ENCODE assay signal across 16 mouse cellular contexts in the genomic region with DNA sequence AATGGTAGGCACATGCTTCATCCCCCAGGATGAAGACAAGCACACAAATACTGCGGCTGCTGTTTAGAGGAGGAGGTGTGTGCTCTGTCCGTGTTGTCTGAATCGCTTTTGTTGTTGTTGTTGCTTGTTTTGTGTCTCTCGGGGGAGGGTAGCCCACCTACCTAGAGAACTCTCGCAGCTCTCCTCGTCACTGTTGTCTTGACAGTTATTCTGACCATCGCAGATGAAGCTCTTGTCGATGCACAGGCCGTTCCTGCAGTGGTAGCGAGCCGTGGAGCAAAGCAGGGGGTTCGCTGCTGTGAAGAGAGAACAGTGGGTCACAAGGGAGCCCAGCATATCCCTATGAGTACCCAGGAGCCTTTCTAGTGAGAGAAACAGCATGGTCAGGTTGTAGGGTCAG.
DNase-seq lines count a peak whose midpoint lies in the region; ATAC-seq and TF ChIP-seq lines count a peak whose summit lies in the region.
"Had no signal": no experiment of that assay in that cellular context is flagged by ENCODE, and none has a peak within 500 bp of the region (broad histone marks: within the 10 kb centered on the region; RNA-seq: fewer than 3 reads in every experiment).

No protein-coding gene starts in this region.

- WGBS in cerebellum, adult 2 months = 80% methylated on average over 12 of the region's 12 CpGs
- 86% methylated on average over 12 of the region's 12 CpGs for WGBS in intestine, embryonic 14.5 days
- WGBS in intestine, embryonic 15.5 days = 86% methylated on average over 12 of the region's 12 CpGs
- WGBS in spleen, adult 2 months = 56% methylated on average over 12 of the region's 12 CpGs
- 54% methylated on average over 12 of the region's 12 CpGs for WGBS in olfactory bulb, adult 2 months

- no peak for ATAC-seq in intestine, embryonic 14.5 days (replicated peaks; ENCODE audit: low FRiP score, low TSS enrichment, low read depth)
- no peak for ATAC-seq in intestine, embryonic 15.5 days
- ATAC-seq: lung, postnatal 0 days had no signal

- no peak overlapping the region for H3K4me2 ChIP-seq in intestine, embryonic 14.5 days (ENCODE audit: low read length)
- H3K4me2 ChIP-seq in intestine, embryonic 15.5 days (replicated peaks) = no peak overlapping the region
- H3K4me2 ChIP-seq: heart, embryonic 13.5 days; neural tube, embryonic 12.5 days had no signal

- H3K4me1 ChIP-seq in cerebellum, adult 2 months (ENCODE audit: control insufficient read depth, insufficient read depth, low read length) = peaks cover 28% of the 10 kb centered on the region
- peaks cover 9% of the 10 kb centered on the region for H3K4me1 ChIP-seq in intestine, embryonic 14.5 days (replicated peaks; ENCODE audit: control insufficient read depth, insufficient read depth, low read length)
- no peaks in the 10 kb centered on the region; the same call in 1 of the 2 replicates for H3K4me1 ChIP-seq in intestine, embryonic 15.5 days (replicated peaks)
- peaks cover 19% of the 10 kb centered on the region; the same call in 1 of the 2 replicates for H3K4me1 ChIP-seq in spleen, adult 2 months (ENCODE audit: control insufficient read depth, insufficient read depth, insufficient read length)
- H3K4me1 ChIP-seq in olfactory bulb, adult 2 months (ENCODE audit: control insufficient read depth, insufficient read depth, low read length) = peaks cover 28% of the 10 kb centered on the region
- H3K4me1 ChIP-seq: neural tube, embryonic 12.5 days had no signal

- H3K27me3 ChIP-seq in cerebellum, adult 2 months (ENCODE audit: control insufficient read depth, insufficient read depth, low read length) = no peaks in the 10 kb centered on the region
- no peaks in the 10 kb centered on the region for H3K27me3 ChIP-seq in intestine, embryonic 14.5 days (replicated peaks; ENCODE audit: control insufficient read depth, insufficient read depth, low read length)
- no peaks in the 10 kb centered on the region for H3K27me3 ChIP-seq in intestine, embryonic 15.5 days (replicated peaks)
- no peaks in the 10 kb centered on the region for H3K27me3 ChIP-seq in spleen, adult 2 months (ENCODE audit: control insufficient read depth, insufficient read depth, low read length)
- H3K27me3 ChIP-seq: heart, embryonic 13.5 days; neural tube, embryonic 12.5 days had no signal

- H3K27ac ChIP-seq in cerebellum, adult 2 months (ENCODE audit: insufficient read depth, low read length) = peak overlapping the region; percentile 0; the same call in 1 of the 2 replicates
- peak overlapping the region; percentile 59 for H3K27ac ChIP-seq in intestine, embryonic 14.5 days (ENCODE audit: low read depth)
- no peak overlapping the region for H3K27ac ChIP-seq in intestine, embryonic 15.5 days
- peak overlapping the region; percentile 84 for H3K27ac ChIP-seq in spleen, adult 2 months (ENCODE audit: insufficient read depth, low read length)
- peak overlapping the region; percentile 68 for H3K27ac ChIP-seq in olfactory bulb, adult 2 months (ENCODE audit: insufficient read depth, low read depth, low read length)
- H3K27ac ChIP-seq: heart, embryonic 13.5 days; hindbrain, embryonic 10.5 days; neural tube, embryonic 12.5 days had no signal

- H3K4me3 ChIP-seq in cerebellum, adult 2 months (replicated peaks; ENCODE audit: insufficient read depth, low read depth, low read length) = no peak overlapping the region
- H3K4me3 ChIP-seq in intestine, embryonic 14.5 days (ENCODE audit: low read depth, low read length) = no peak overlapping the region
- no peak overlapping the region for H3K4me3 ChIP-seq in intestine, embryonic 15.5 days (replicated peaks)
- H3K4me3 ChIP-seq in spleen, adult 2 months (ENCODE audit: extremely low read depth, insufficient read depth, insufficient read length) = no peak overlapping the region
- H3K4me3 ChIP-seq in olfactory bulb, adult 2 months (ENCODE audit: insufficient read depth, low read depth, low read length) = 0 out of 2 replicates have a peak overlapping the region, but pooled peaks have one; percentile 1
- H3K4me3 ChIP-seq: heart, embryonic 13.5 days; hindbrain, embryonic 10.5 days; neural tube, embryonic 12.5 days had no signal

- H3K36me3 ChIP-seq in intestine, embryonic 14.5 days (ENCODE audit: control insufficient read depth, insufficient read depth, low read length) = no peaks in the 10 kb centered on the region
- H3K36me3 ChIP-seq in intestine, embryonic 15.5 days = no peaks in the 10 kb centered on the region
- H3K36me3 ChIP-seq in spleen, adult 2 months (ENCODE audit: control insufficient read depth, insufficient read depth, low read length) = no peaks in the 10 kb centered on the region
- H3K36me3 ChIP-seq: G1E had no signal

- no peak for TF ChIP-seq CTCF in cerebellum, adult 2 months (IDR thresholded peaks at IDR 0.05; ENCODE audit: borderline replicate concordance, insufficient read depth, low read depth, low read length)
- TF ChIP-seq CTCF in spleen, adult 2 months (IDR thresholded peaks at IDR 0.05; ENCODE audit: extremely low read depth, insufficient read depth, insufficient read length, insufficient replicate concordance) = no peak
- TF ChIP-seq CTCF in olfactory bulb, adult 2 months (IDR thresholded peaks at IDR 0.05; ENCODE audit: insufficient read depth, low read depth, low read length) = no peak

- no peaks in the 10 kb centered on the region for H3K9me3 ChIP-seq in intestine, embryonic 14.5 days (ENCODE audit: control insufficient read depth, low read length)
- H3K9me3 ChIP-seq in intestine, embryonic 15.5 days = no peaks in the 10 kb centered on the region
- H3K9me3 ChIP-seq: G1E; heart, embryonic 13.5 days; hindbrain, embryonic 10.5 days; neural tube, embryonic 12.5 days had no signal

- no peak for TF ChIP-seq POLR2A in cerebellum, adult 2 months (IDR thresholded peaks at IDR 0.05; ENCODE audit: borderline replicate concordance, insufficient read depth, low read length)
- TF ChIP-seq POLR2A in spleen, adult 2 months (IDR thresholded peaks at IDR 0.05; ENCODE audit: low read depth, low read length) = no peak
- no peak for TF ChIP-seq POLR2A in olfactory bulb, adult 2 months (IDR thresholded peaks at IDR 0.05; ENCODE audit: insufficient read depth, low read depth, low read length)

- no peak for DNase-seq in cerebellum, adult 2 months
- no peak for DNase-seq in cerebellum, postnatal 4 days (ENCODE audit: low spot score in 2 of 2)
- DNase-seq in intestine, embryonic 14.5 days (ENCODE audit: low spot score) = no peak
- no peak for DNase-seq in spleen, adult 2 months (ENCODE audit: low read depth in 1 of 2, low spot score in 2 of 2)
- no peak for DNase-seq in spleen, adult 12 weeks (ENCODE audit: low spot score)
- no peak for DNase-seq in embryo, embryonic 10.5 days (ENCODE audit: low spot score)
- DNase-seq: cerebellum, postnatal 14 days; kidney, adult 8-10 months; kidney, postnatal 4 days had no signal

- H3K9ac ChIP-seq in intestine, embryonic 14.5 days (ENCODE audit: low read length) = no peak overlapping the region
- no peak overlapping the region for H3K9ac ChIP-seq in intestine, embryonic 15.5 days
- H3K9ac ChIP-seq: heart, embryonic 13.5 days; neural tube, embryonic 12.5 days had no signal
